Mouse (Mus musculus): Measurements from ENCODE around the gene Ank2.

DNA sequence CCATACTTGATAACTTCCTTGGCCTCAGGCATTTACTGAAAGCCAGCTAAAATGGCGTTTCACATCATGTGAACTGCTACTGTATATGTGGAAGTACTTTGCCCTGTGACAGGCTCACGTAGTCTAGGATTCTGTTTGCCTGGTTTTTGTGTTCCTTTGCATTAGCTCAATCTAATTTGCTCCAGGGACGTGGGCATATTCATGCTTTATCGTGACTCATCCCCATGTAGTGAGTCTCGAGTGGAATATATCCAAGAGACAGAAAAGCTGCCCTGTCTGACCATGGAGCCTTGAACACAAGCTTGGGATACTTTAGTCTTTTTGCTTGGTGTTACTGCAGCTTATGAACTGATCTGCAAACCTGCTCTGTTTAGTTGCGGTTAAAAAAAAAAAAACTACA is 483.6 kb downstream of the Ank2 start:
- TF ChIP-seq POLR2A (IDR thresholded peaks at IDR 0.05; ENCODE audit: low read depth, low read length) (no peak), CTCF (conservative IDR thresholded peaks at IDR 0.05; ENCODE audit: insufficient read depth, insufficient read length, low read depth, low read length) (no peak)

Data from kidney, adult 2 months (tissue).